Comparison of ENCODE assay signal across 7 mouse cellular contexts in the genomic region with DNA sequence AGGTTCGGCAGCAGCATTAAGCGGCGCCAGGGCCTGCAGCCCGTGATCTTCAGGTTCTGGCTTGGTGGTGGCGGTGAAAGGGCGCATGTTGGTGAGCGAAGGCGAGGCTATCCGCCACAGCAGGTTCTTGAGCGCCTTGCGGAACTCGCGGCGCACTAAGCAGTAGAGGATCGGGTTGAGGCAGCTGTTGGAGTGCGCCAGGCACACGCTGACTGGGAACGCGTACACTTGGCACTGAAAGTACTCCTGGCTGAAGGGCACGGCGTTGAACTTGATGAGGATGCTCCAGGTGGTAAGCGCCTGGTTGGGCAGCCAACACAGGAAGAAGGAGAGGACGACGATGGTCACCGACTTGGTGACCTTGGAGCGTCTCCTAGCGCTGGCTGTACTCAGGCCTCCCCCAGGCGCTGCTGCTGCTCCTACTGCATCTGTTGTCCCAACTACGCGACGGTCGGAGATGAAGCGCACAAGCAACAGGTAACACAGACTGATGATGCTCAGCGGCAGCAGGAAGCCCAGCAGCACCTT. TPM values are rescaled to one million over a fixed set of nuclear protein-coding genes. Genes with fewer than 3 reads are reported as not detected.
DNase-seq lines count a peak whose midpoint lies in the region; ATAC-seq and TF ChIP-seq lines count a peak whose summit lies in the region.

No protein-coding gene starts in this region.

- H3K4me1 ChIP-seq in embryonic facial prominence, embryonic 15.5 days, result peaks cover 28% of the 10 kb centered on the region
- peaks cover 18% of the 10 kb centered on the region for H3K4me1 ChIP-seq in intestine, embryonic 14.5 days (replicated peaks; ENCODE audit: control insufficient read depth, insufficient read depth, low read length)
- H3K4me1 ChIP-seq in neural tube, embryonic 14.5 days (ENCODE audit: control insufficient read depth, insufficient read depth, low read length), result peaks cover 18% of the 10 kb centered on the region

- peak overlapping the region; percentile 39; the same call in 1 of the 2 replicates for H3K4me3 ChIP-seq in left cerebral cortex, adult 2 months
- H3K4me3 ChIP-seq in embryonic facial prominence, embryonic 15.5 days (replicated peaks), result peak overlapping the region; percentile 40
- peak overlapping the region; percentile 38 for H3K4me3 ChIP-seq in intestine, embryonic 14.5 days (ENCODE audit: low read depth, low read length)
- peak overlapping the region; percentile 27 for H3K4me3 ChIP-seq in neural tube, embryonic 14.5 days (ENCODE audit: low read depth, low read length)

- intact Hi-C loops in left cerebral cortex, adult 2 months (cut with DNase I), result loop anchor here (5.0 kb wide), 1 partner anchor 361 kb away; the partner anchor contains the start of gene Tars

- H3K36me3 ChIP-seq in embryonic facial prominence, embryonic 15.5 days, result no peaks in the 10 kb centered on the region
- no peaks in the 10 kb centered on the region for H3K36me3 ChIP-seq in intestine, embryonic 14.5 days (ENCODE audit: control insufficient read depth, insufficient read depth, low read length)
- H3K36me3 ChIP-seq in neural tube, embryonic 14.5 days (ENCODE audit: control insufficient read depth, insufficient read depth, low read length), result no peaks in the 10 kb centered on the region

- peak; percentile 26; the same call in 1 of the 2 replicates for ATAC-seq in embryonic facial prominence, embryonic 15.5 days (ENCODE audit: insufficient number of reproducible peaks, low FRiP score, low TSS enrichment, low read depth)
- ATAC-seq in intestine, embryonic 14.5 days (replicated peaks; ENCODE audit: low FRiP score, low TSS enrichment, low read depth), result no peak
- ATAC-seq in neural tube, embryonic 14.5 days (ENCODE audit: low read depth), result peak; percentile 42; the same call in 1 of the 2 replicates
- no peak for ATAC-seq in erythroid progenitor cell, adult 5-6 weeks (replicated peaks; ENCODE audit: low FRiP score, poor library complexity, severe bottlenecking)

- H3K9ac ChIP-seq in embryonic facial prominence, embryonic 15.5 days, result no peak overlapping the region
- H3K9ac ChIP-seq in intestine, embryonic 14.5 days (ENCODE audit: low read length), result no peak overlapping the region
- H3K9ac ChIP-seq in neural tube, embryonic 14.5 days (replicated peaks; ENCODE audit: low read depth, low read length), result 0 out of 2 replicates have a peak overlapping the region, but pooled peaks have one; percentile 12

- WGBS in embryonic facial prominence, embryonic 15.5 days, result 5% methylated on average over 34 of the region's 34 CpGs
- 4% methylated on average over 34 of the region's 34 CpGs for WGBS in intestine, embryonic 14.5 days
- WGBS in neural tube, embryonic 14.5 days, result 5% methylated on average over 34 of the region's 34 CpGs

- no peaks in the 10 kb centered on the region for H3K9me3 ChIP-seq in embryonic facial prominence, embryonic 15.5 days (replicated peaks)
- no peaks in the 10 kb centered on the region for H3K9me3 ChIP-seq in intestine, embryonic 14.5 days (ENCODE audit: control insufficient read depth, low read length)
- H3K9me3 ChIP-seq in neural tube, embryonic 14.5 days (ENCODE audit: control insufficient read depth, low read length), result no peaks in the 10 kb centered on the region

- no peak for TF ChIP-seq CTCF in left cerebral cortex, adult 2 months (IDR thresholded peaks at IDR 0.05)

- peak overlapping the region; percentile 67 for H3K4me2 ChIP-seq in embryonic facial prominence, embryonic 15.5 days (replicated peaks)
- peak overlapping the region; percentile 61 for H3K4me2 ChIP-seq in intestine, embryonic 14.5 days (ENCODE audit: low read length)
- peak overlapping the region; percentile 70 for H3K4me2 ChIP-seq in neural tube, embryonic 14.5 days (ENCODE audit: low read depth, low read length)

- peaks cover 51% of the 10 kb centered on the region for H3K27me3 ChIP-seq in embryonic facial prominence, embryonic 15.5 days
- peaks cover 47% of the 10 kb centered on the region for H3K27me3 ChIP-seq in intestine, embryonic 14.5 days (replicated peaks; ENCODE audit: control insufficient read depth, insufficient read depth, low read length)
- H3K27me3 ChIP-seq in neural tube, embryonic 14.5 days (ENCODE audit: control insufficient read depth, insufficient read depth, low read length), result peaks cover 36% of the 10 kb centered on the region

- H3K27ac ChIP-seq in left cerebral cortex, adult 2 months, result no peak overlapping the region
- H3K27ac ChIP-seq in embryonic facial prominence, embryonic 15.5 days (replicated peaks), result no peak overlapping the region
- no peak overlapping the region for H3K27ac ChIP-seq in intestine, embryonic 14.5 days (ENCODE audit: low read depth)
- no peak overlapping the region for H3K27ac ChIP-seq in neural tube, embryonic 14.5 days (ENCODE audit: low read depth, low read length)

- DNase-seq in left cerebral cortex, adult 2 months (ENCODE audit: extremely low spot score in 1 of 2, low spot score in 2 of 2), result no peak
- no peak for DNase-seq in left cerebral cortex, adult 8-10 months (ENCODE audit: low spot score in 2 of 2)
- DNase-seq in intestine, embryonic 14.5 days (ENCODE audit: low spot score), result peak; percentile 56
- no peak for DNase-seq in frontal cortex, postnatal 14 days (ENCODE audit: low spot score in 2 of 2)

RNA-seq across cellular contexts. Expression of gene Rxfp3, which starts 1.8 kb away (rescaled TPM):
- 1 to 10 TPM; 3.1 to 3.8 TPM for total RNA-seq in left cerebral cortex, adult 2 months (2021)
- 1 to 10 TPM; 1.8 to 3.2 (median 2.4) TPM for total RNA-seq in left cerebral cortex, adult 8-10 months (2022)
- polyA plus RNA-seq in embryonic facial prominence, embryonic 15.5 days (2015; fragmentation: Nextera tagmentation; extraction: Ambion mirVana), result 2.7 and 2.9 TPM in 2 replicates
- not detected in 2 replicates for polyA plus RNA-seq in intestine, embryonic 14.5 days (2014; fragmentation: Nextera tagmentation; extraction: Ambion mirVana)
- 1.2 and 1.7 TPM in 2 replicates for polyA plus RNA-seq in neural tube, embryonic 14.5 days (2014; fragmentation: Nextera tagmentation; extraction: Ambion mirVana)
- not detected in 2 replicates for total RNA-seq in erythroid progenitor cell, adult 5-6 weeks (2015; ENCODE audit: low replicate concordance)
- not detected in 2 replicates for total RNA-seq in erythroid progenitor cell, adult 5-6 weeks (2017; ENCODE audit: low replicate concordance)

RNA-seq across cellular contexts. Expression of gene Adamts12, which starts 28.6 kb away (rescaled TPM):
- total RNA-seq in left cerebral cortex, adult 2 months (2021), result under 1 TPM; 0.48 to 0.58 TPM
- under 1 TPM; 0.23 to 0.39 (median 0.25) TPM for total RNA-seq in left cerebral cortex, adult 8-10 months (2022)
- polyA plus RNA-seq in embryonic facial prominence, embryonic 15.5 days (2015; fragmentation: Nextera tagmentation; extraction: Ambion mirVana), result 8.7 and 9.2 TPM in 2 replicates
- 4.2 and 4.5 TPM in 2 replicates for polyA plus RNA-seq in intestine, embryonic 14.5 days (2014; fragmentation: Nextera tagmentation; extraction: Ambion mirVana)
- 2.2 and 4.1 TPM in 2 replicates for polyA plus RNA-seq in neural tube, embryonic 14.5 days (2014; fragmentation: Nextera tagmentation; extraction: Ambion mirVana)
- not detected in 2 replicates for total RNA-seq in erythroid progenitor cell, adult 5-6 weeks (2015; ENCODE audit: low replicate concordance)
- not detected in 2 replicates for total RNA-seq in erythroid progenitor cell, adult 5-6 weeks (2017; ENCODE audit: low replicate concordance)

RNA-seq across cellular contexts. Expression of gene Slc45a2, which starts 35.5 kb away (rescaled TPM):
- under 1 TPM in 1 of 2 experiments, not detected in 1; 0.19 TPM for total RNA-seq in left cerebral cortex, adult 2 months (2021)
- not detected for total RNA-seq in left cerebral cortex, adult 8-10 months (2022)
- polyA plus RNA-seq in embryonic facial prominence, embryonic 15.5 days (2015; fragmentation: Nextera tagmentation; extraction: Ambion mirVana), result 1.5 and 1.7 TPM in 2 replicates
- not detected in 2 replicates for polyA plus RNA-seq in intestine, embryonic 14.5 days (2014; fragmentation: Nextera tagmentation; extraction: Ambion mirVana)
- polyA plus RNA-seq in neural tube, embryonic 14.5 days (2014; fragmentation: Nextera tagmentation; extraction: Ambion mirVana), result 0.07 TPM in 1 of 2 replicates, not detected in the other
- not detected in 2 replicates for total RNA-seq in erythroid progenitor cell, adult 5-6 weeks (2015; ENCODE audit: low replicate concordance)
- not detected in 2 replicates for total RNA-seq in erythroid progenitor cell, adult 5-6 weeks (2017; ENCODE audit: low replicate concordance)

RNA-seq across cellular contexts. Expression of gene Amacr, which starts 54.5 kb away (rescaled TPM):
- 10 to 100 TPM; 11.2 to 11.9 TPM for total RNA-seq in left cerebral cortex, adult 2 months (2021)
- 10 to 100 TPM in 2 of 4 experiments, 1 to 10 TPM in 2; 8.9 to 14.0 (median 11.3) TPM for total RNA-seq in left cerebral cortex, adult 8-10 months (2022)
- polyA plus RNA-seq in embryonic facial prominence, embryonic 15.5 days (2015; fragmentation: Nextera tagmentation; extraction: Ambion mirVana), result 21.5 and 27.4 TPM in 2 replicates
- 21.6 and 22.7 TPM in 2 replicates for polyA plus RNA-seq in intestine, embryonic 14.5 days (2014; fragmentation: Nextera tagmentation; extraction: Ambion mirVana)
- 14.2 TPM in 2 replicates for polyA plus RNA-seq in neural tube, embryonic 14.5 days (2014; fragmentation: Nextera tagmentation; extraction: Ambion mirVana)
- not detected in 2 replicates for total RNA-seq in erythroid progenitor cell, adult 5-6 weeks (2015; ENCODE audit: low replicate concordance)
- 3.6 TPM in 1 of 2 replicates, not detected in the other for total RNA-seq in erythroid progenitor cell, adult 5-6 weeks (2017; ENCODE audit: low replicate concordance)

Comparison
In these comparisons a context has a peak if more than half of its experiments do, and no peak if none do; other contexts are left out.
1. ATAC-seq: peak in embryonic facial prominence, embryonic 15.5 days (single experiment) and neural tube, embryonic 14.5 days (single experiment); none in intestine, embryonic 14.5 days (single experiment) and erythroid progenitor cell, adult 5-6 weeks (single experiment).
2. Peak in every context shown above with its lines, with median percentiles within 50 percentile points of each other: H3K4me3 ChIP-seq and H3K4me2 ChIP-seq.